Mouse (Mus musculus) kidney, adult 2 months (tissue): ENCODE results near the gene Kank2. TPM values are rescaled to one million over a fixed set of nuclear protein-coding genes. Genes with fewer than 3 reads are reported as not detected.
A peak's percentile ranks its signal among the peaks of the same experiment; 100 is the strongest.

Experiments used
- DNase-seq: peaks from one replicate; pipeline ENCODE4 v3.0.0; 2021
- H3K27ac ChIP-seq: fragments of 200-500 bp; 2 replicates; pipeline ENCODE4 v1.5.1; 2012; ENCODE audit warnings: low read depth, low read length, control low read depth, inconsistent platforms; ENCODE audit not compliant: insufficient read depth
- H3K27me3 ChIP-seq: fragments of 200-500 bp; replicated peaks from 2 replicates; pipeline ENCODE4 v1.6.1; 2012; ENCODE audit warnings: mild to moderate bottlenecking, moderate library complexity, low read length, inconsistent platforms; ENCODE audit not compliant: control insufficient read depth, insufficient read depth
- H3K36me3 ChIP-seq: fragments of 200-500 bp; 2 replicates; pipeline ENCODE4 v1.6.1; 2012; ENCODE audit warnings: mild to moderate bottlenecking, moderate library complexity, low read length, inconsistent platforms; ENCODE audit not compliant: control insufficient read depth, insufficient read depth
- H3K4me1 ChIP-seq: fragments of 200-500 bp; 2 replicates; pipeline ENCODE4 v1.6.1; 2011; ENCODE audit warnings: low read length; ENCODE audit not compliant: control insufficient read depth, insufficient read depth
- H3K4me3 ChIP-seq: fragments of 200-500 bp; 2 replicates; pipeline ENCODE4 v1.5.1; 2011; ENCODE audit warnings: mild to moderate bottlenecking, low read depth, low read length, control low read depth; ENCODE audit not compliant: insufficient read depth
- CTCF ChIP-seq: fragments of 200-500 bp; conservative IDR thresholded peaks from 2 replicates; pipeline ENCODE4 v1.5.1; 2011; ENCODE audit warnings: low read depth, mild to moderate bottlenecking, control low read depth, low read length, moderate library complexity, mixed read lengths; ENCODE audit not compliant: insufficient read depth, insufficient read length
- POLR2A ChIP-seq: fragments of 200-500 bp; IDR thresholded peaks from one replicate; pipeline ENCODE4 v1.6.1; 2011; ENCODE audit warnings: low read depth, low read length, control low read depth
- WGBS: fragments of 180-500 bp; shearing (Covaris S2); methylation state at CpG from one replicate; pipeline ENCODE4 v1.1.7; 2018; 5-methylcytosine and 5-hydroxymethylcytosine counted together
- polyA plus RNA-seq: library from polyadenylated mRNA; depleted of rRNA; stranded (reverse); fragments of >200 nt; gene quantifications from 2 replicates; pipeline ENCODE4 v1.2.3, GENCODE M21; 2012

Gene Kank2
- polyA plus RNA-seq, 1 experiment = 21.8 TPM

GRCm38 (mm10) chr9:21747238-21747774 is 51.2 kb downstream of the Kank2 start:
- Histone ChIP-seq H3K27ac (no peak overlapping the region), H3K4me3 (no peak overlapping the region), H3K27me3 (no peaks in the 10 kb centered on the region), H3K36me3 (peaks cover 3% of the 10 kb centered on the region), H3K4me1 (no peaks in the 10 kb centered on the region)
- no peak for DNase-seq
- TF ChIP-seq CTCF = no peak
- TF ChIP-seq POLR2A = no peak
- 92% methylated on average over 3 of the region's 3 CpGs for WGBS

- Histone ChIP-seq H3K27me3 (no peaks in the 10 kb centered on the region), H3K36me3 (no peaks in the 10 kb centered on the region; the same call in none of the 2 replicates), H3K27ac (no peak overlapping the region), H3K4me3 (no peak overlapping the region), H3K4me1 (0 out of 2 replicates have a peak, but pooled peaks cover 3% of the 10 kb centered on the region)
- no peak for TF ChIP-seq POLR2A
- TF ChIP-seq CTCF = no peak
- no peak for DNase-seq
- 95% methylated on average over 11 of the region's 11 CpGs for WGBS
These were observed 57.0 kb downstream of the Kank2 start for GRCm38 (mm10) chr9:21741514-21741913.

- DNase-seq = no peak
- 96% methylated on average over 14 of the region's 14 CpGs for WGBS
- Histone ChIP-seq H3K27me3 (no peaks in the 10 kb centered on the region), H3K36me3 (no peaks in the 10 kb centered on the region; the same call in none of the 2 replicates), H3K4me3 (no peak overlapping the region), H3K4me1 (peaks cover 7% of the 10 kb centered on the region; the same call in 1 of the 2 replicates), H3K27ac (no peak overlapping the region)
- TF ChIP-seq POLR2A = no peak
- TF ChIP-seq CTCF = no peak
These were observed 58.1 kb downstream of the Kank2 start for GRCm38 (mm10) chr9:21740427-21740826.

- H3K36me3 ChIP-seq = no peaks in the 10 kb centered on the region; the same call in none of the 2 replicates
- 92% methylated on average over 7 of the region's 7 CpGs for WGBS
- no peak for TF ChIP-seq POLR2A
- no peak for TF ChIP-seq CTCF
- peaks cover 7% of the 10 kb centered on the region; the same call in 1 of the 2 replicates for H3K4me1 ChIP-seq
- H3K27me3 ChIP-seq = no peaks in the 10 kb centered on the region
- no peak overlapping the region for H3K4me3 ChIP-seq
- no peak overlapping the region for H3K27ac ChIP-seq
- no peak for DNase-seq
These were observed 59.8 kb downstream of the Kank2 start for GRCm38 (mm10) chr9:21738776-21739175.

- no peak overlapping the region; the same call in 1 of the 2 replicates for H3K27ac ChIP-seq
- 94% methylated on average over 10 of the region's 10 CpGs for WGBS
- DNase-seq = no peak
- no peaks in the 10 kb centered on the region; the same call in none of the 2 replicates for H3K36me3 ChIP-seq
- no peak for TF ChIP-seq CTCF
- no peak for TF ChIP-seq POLR2A
- no peak overlapping the region for H3K4me3 ChIP-seq
- H3K4me1 ChIP-seq = peaks cover 7% of the 10 kb centered on the region; the same call in 1 of the 2 replicates
- H3K27me3 ChIP-seq = no peaks in the 10 kb centered on the region
These were observed 61.4 kb downstream of the Kank2 start for GRCm38 (mm10) chr9:21737188-21737587.

DNA sequence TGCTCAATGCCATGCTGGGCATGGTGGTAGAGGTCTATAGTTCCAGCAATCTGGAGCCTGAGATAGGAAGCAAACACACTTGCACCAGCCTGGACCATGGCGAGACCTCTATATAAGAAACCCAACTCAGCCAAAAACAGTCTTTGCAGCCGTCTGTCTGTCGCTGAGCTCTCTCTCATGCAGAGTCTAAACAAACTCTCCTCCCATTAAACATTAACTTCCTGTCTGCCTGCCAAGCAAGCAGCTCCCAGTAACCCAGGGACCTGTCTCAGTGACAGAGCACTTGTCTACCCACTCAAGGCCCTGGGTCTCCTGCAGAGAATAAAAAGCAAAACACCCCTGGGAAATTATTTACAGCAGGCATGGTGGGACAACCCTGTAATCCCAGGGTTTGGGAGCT is 62.0 kb downstream of the Kank2 start:
- peak; percentile 91 for DNase-seq
- Histone ChIP-seq H3K27me3 (no peaks in the 10 kb centered on the region), H3K4me3 (no peak overlapping the region), H3K4me1 (peaks cover 7% of the 10 kb centered on the region; the same call in 1 of the 2 replicates), H3K27ac (peak overlapping the region; percentile 95; the same call in 1 of the 2 replicates), H3K36me3 (no peaks in the 10 kb centered on the region; the same call in none of the 2 replicates)
- TF ChIP-seq POLR2A (no peak), CTCF (no peak)
- WGBS = 24% methylated on average over 3 of the region's 3 CpGs

GRCm38 (mm10) chr9:21735126-21735525 is 63.4 kb downstream of the Kank2 start:
- DNase-seq = peak; percentile 44
- no peak overlapping the region for H3K27ac ChIP-seq
- no peaks in the 10 kb centered on the region; the same call in none of the 2 replicates for H3K36me3 ChIP-seq

More at GRCm38 (mm10) chr9:21735126-21735525, 63.4 kb downstream of the Kank2 start:
- no peaks in the 10 kb centered on the region for H3K27me3 ChIP-seq
- TF ChIP-seq CTCF = no peak
- no peak for TF ChIP-seq POLR2A
- 65% methylated on average over 14 of the region's 14 CpGs for WGBS
- H3K4me3 ChIP-seq = no peak overlapping the region
- peaks cover 7% of the 10 kb centered on the region; the same call in 1 of the 2 replicates for H3K4me1 ChIP-seq
